Mouse (Mus musculus) heart, embryonic 16.5 days (tissue): ENCODE measurements at regions not wholly inside any gene's neighbourhood (a gene's known extent, or its start where the extent isn't known, plus 50 kb on each side); places are given as distances from the start of the nearest gene placed in this dataset.

ENCODE experiments used
- ATAC-seq: fragments of 200-750 bp; cut with Nextera tagmentation; replicated peaks from 2 replicates; pipeline ENCODE4 v1.8.0; 2017; ENCODE audit warnings: moderate number of reproducible peaks; ENCODE audit not compliant: insufficient read depth, low FRiP score; ENCODE audit errors: extremely low read depth
- H3K27ac ChIP-seq: fragments of 300-500 bp; sonication (generic); 2 replicates; pipeline ENCODE4 v1.5.1; 2014; ENCODE audit warnings: mild to moderate bottlenecking, low read length, control low read depth, moderate library complexity
- H3K27me3 ChIP-seq: fragments of 300-500 bp; sonication (generic); 2 replicates; pipeline ENCODE4 v1.6.1; 2014; ENCODE audit warnings: low read length, mixed read lengths; ENCODE audit not compliant: control insufficient read depth, insufficient read depth
- H3K36me3 ChIP-seq: fragments of 300-500 bp; sonication (generic); 2 replicates; pipeline ENCODE4 v1.6.1; 2014; ENCODE audit not compliant: control insufficient read depth, insufficient read depth
- H3K4me1 ChIP-seq: fragments of 300-500 bp; sonication (generic); 2 replicates; pipeline ENCODE4 v1.6.1; 2014; ENCODE audit warnings: low read length, mixed read lengths; ENCODE audit not compliant: control insufficient read depth, insufficient read depth
- H3K4me2 ChIP-seq: fragments of 300-500 bp; sonication (generic); 2 replicates; pipeline ENCODE4 v1.6.1; 2014; ENCODE audit warnings: low read depth, mild to moderate bottlenecking, control low read depth, low read length
- H3K4me3 ChIP-seq: fragments of 300-500 bp; sonication (generic); 2 replicates; pipeline ENCODE4 v1.5.1; 2014; ENCODE audit warnings: mild to moderate bottlenecking, control low read depth, low read length
- H3K9ac ChIP-seq: fragments of 300-500 bp; sonication (generic); 2 replicates; pipeline ENCODE4 v1.6.1; 2014; ENCODE audit warnings: low read length, control low read depth
- H3K9me3 ChIP-seq: fragments of 300-500 bp; sonication (generic); replicated peaks from 2 replicates; pipeline ENCODE4 v1.6.1; 2016; ENCODE audit warnings: low read length; ENCODE audit not compliant: control insufficient read depth
- WGBS: fragments of 180-500 bp; shearing (Covaris S2); extraction: QIAGEN DNeasy Blood & Tissue Kit; methylation state at CpG from one replicate; pipeline ENCODE4 v1.1.7; 2014; 5-methylcytosine and 5-hydroxymethylcytosine counted together

DNA sequence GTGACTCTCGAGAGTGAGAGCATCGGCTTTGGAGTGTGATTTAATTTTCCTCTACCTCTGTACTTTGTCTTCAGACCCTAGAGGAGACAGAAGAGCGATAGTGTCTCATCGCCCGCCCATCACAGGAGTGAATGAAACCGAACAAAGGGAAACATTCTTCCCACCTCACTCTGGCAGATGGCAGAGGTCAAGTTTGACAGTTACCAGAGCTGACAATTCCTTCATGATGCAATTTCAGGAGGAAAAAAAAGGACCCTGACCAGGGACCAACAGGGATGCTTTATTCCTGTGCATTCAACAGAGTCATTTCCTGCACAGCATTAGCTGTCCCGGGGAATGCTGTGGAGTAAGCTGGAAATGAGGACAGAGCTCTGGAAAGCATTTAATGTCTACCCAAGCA, 106.3 kb upstream of the Lyplal1 start:
- no peaks in the 10 kb centered on the region for H3K9me3 ChIP-seq
- no peak for ATAC-seq

DNA sequence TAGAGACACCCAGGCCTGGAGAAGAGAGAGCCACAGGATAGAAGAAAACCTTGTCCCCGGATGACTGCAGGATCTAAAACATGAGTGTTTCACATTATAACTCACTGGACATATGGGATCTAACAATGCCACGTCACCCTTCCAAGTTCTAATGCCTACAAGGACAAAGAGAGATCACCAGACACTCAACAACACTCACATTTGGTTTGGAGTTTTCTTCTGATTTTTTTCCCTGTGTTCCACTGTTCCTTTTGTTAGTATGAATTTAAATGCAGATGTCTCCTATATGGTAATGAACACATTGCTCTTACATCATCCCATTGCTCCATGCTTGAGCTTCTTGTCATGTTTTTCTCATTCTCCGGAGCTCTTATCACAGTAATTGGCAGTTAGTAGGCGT, 101.9 kb upstream of the Lyplal1 start:
- Histone ChIP-seq H3K4me2 (no peak overlapping the region), H3K27me3 (no peaks in the 10 kb centered on the region), H3K36me3 (no peaks in the 10 kb centered on the region), H3K27ac (no peak overlapping the region), H3K9ac (no peak overlapping the region), H3K9me3 (0 out of 2 replicates have a peak, but pooled peaks cover 4% of the 10 kb centered on the region), H3K4me3 (no peak overlapping the region), H3K4me1 (peaks cover 6% of the 10 kb centered on the region; the same call in 1 of the 2 replicates)
- 71% methylated on average over 4 of the region's 4 CpGs for WGBS
- ATAC-seq = no peak

More for the DNA sequence above, 106.3 kb upstream of the Lyplal1 start:
- Histone ChIP-seq H3K27me3 (no peaks in the 10 kb centered on the region), H3K9ac (no peak overlapping the region), H3K36me3 (no peaks in the 10 kb centered on the region), H3K27ac (peak overlapping the region; percentile 24; the same call in 1 of the 2 replicates), H3K4me2 (0 out of 2 replicates have a peak overlapping the region, but pooled peaks have one; percentile 15), H3K4me1 (peaks cover 10% of the 10 kb centered on the region), H3K4me3 (no peak overlapping the region)
- 25% methylated on average over 7 of the region's 7 CpGs for WGBS

DNA sequence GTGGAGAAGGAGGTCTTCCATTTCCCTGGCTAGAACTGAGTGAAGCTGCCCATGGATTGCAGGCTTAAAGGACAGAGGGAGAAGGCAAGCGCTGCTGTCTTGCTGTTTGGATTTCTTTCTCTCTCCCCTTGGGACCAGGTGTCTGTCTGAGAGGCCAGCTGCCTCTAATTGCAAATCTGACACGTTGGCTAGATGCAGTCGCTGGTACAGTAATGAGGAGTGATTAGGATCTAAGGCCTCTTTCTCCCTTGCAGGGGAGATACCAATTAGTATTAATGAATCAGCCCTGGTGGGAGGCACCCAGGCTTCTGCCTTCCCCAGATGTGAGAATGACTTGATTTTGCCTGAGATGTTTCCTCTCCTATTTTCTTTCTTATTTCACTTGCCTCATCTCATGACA, 100.1 kb upstream of the Lyplal1 start:
- no peak overlapping the region for H3K4me2 ChIP-seq
- peaks cover 9% of the 10 kb centered on the region; the same call in 1 of the 2 replicates for H3K9me3 ChIP-seq
- H3K9ac ChIP-seq = no peak overlapping the region
- ATAC-seq = no peak
- no peaks in the 10 kb centered on the region for H3K36me3 ChIP-seq
- no peaks in the 10 kb centered on the region for H3K4me1 ChIP-seq
- H3K4me3 ChIP-seq = no peak overlapping the region
- no peak overlapping the region for H3K27ac ChIP-seq
- 29% methylated on average over 3 of the region's 3 CpGs for WGBS
- H3K27me3 ChIP-seq = no peaks in the 10 kb centered on the region

DNA sequence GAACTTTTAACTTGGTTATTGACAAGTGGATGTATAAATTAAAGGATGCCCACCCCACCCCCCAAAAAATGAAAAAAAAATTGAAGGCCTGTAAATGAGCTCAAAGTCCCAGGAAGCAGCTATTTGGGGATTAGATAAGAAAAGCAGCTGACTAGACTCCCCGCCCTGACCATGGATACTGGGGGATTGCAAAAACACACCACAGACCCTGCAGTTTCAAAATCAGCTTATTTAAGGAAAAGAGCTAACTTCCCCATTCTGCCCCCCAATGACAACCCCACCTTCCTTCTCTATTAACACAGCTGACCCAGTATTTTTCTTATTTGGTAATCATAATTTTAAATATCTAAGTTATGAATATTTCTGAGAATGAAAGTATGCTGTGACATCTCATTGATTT, 87.0 kb upstream of the Lyplal1 start:
- H3K4me3 ChIP-seq = no peak overlapping the region
- H3K4me1 ChIP-seq = no peaks in the 10 kb centered on the region
- H3K9me3 ChIP-seq = no peaks in the 10 kb centered on the region
- no peaks in the 10 kb centered on the region for H3K27me3 ChIP-seq
- no peaks in the 10 kb centered on the region for H3K36me3 ChIP-seq
- no peak overlapping the region for H3K4me2 ChIP-seq
- H3K9ac ChIP-seq = no peak overlapping the region
- ATAC-seq = no peak
- 79% methylated on average over 1 of the region's 1 CpGs for WGBS
- no peak overlapping the region for H3K27ac ChIP-seq

DNA sequence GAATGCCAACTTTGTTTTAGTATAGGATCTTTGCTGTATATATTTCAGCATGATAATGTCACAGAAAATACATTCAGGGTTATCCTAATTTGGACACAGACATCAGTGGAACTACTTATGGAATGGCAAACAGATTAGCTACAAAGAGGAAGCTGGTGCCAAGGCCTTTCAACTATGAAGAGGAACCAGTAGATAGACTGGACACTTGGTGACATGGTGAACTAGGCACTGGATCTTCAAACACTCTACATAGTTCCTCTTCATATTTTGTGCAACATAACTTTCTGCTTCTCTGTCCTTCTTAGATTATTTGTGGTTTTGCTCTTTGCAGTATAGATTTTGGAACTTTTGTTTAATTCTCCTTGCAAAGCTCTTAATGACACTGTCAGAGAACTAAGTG, 85.4 kb upstream of the Lyplal1 start:
- Histone ChIP-seq H3K36me3 (no peaks in the 10 kb centered on the region), H3K27me3 (no peaks in the 10 kb centered on the region), H3K9ac (no peak overlapping the region), H3K9me3 (no peaks in the 10 kb centered on the region), H3K4me1 (no peaks in the 10 kb centered on the region), H3K4me3 (no peak overlapping the region), H3K27ac (no peak overlapping the region), H3K4me2 (no peak overlapping the region)
- ATAC-seq = no peak

DNA sequence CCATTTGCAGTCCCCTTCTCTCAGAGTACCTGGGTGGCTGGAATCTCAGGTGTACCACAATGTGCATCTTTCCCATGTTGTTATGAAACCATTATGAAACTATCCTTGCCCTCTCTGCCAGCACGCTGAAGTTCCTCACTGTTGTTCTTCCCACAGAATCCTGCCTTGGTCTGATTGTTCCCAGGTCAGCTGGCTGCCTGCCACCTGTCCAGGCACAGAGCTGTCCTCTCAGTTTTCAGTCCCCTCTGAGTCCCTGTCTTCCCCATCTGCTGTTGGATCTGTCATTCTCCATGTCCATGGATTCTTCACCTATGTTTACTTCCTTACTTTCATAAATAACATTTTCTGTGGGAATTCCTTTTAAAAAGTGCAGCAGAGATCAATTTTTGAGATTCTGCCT, 81.3 kb upstream of the Lyplal1 start:
- H3K9ac ChIP-seq = no peak overlapping the region
- H3K4me1 ChIP-seq = no peaks in the 10 kb centered on the region
- no peaks in the 10 kb centered on the region for H3K36me3 ChIP-seq
- no peak for ATAC-seq
- H3K4me2 ChIP-seq = no peak overlapping the region
- no peak overlapping the region for H3K4me3 ChIP-seq
- WGBS = 61% methylated on average over 1 of the region's 1 CpGs
- no peaks in the 10 kb centered on the region for H3K27me3 ChIP-seq
- H3K9me3 ChIP-seq = no peaks in the 10 kb centered on the region
- H3K27ac ChIP-seq = no peak overlapping the region

DNA sequence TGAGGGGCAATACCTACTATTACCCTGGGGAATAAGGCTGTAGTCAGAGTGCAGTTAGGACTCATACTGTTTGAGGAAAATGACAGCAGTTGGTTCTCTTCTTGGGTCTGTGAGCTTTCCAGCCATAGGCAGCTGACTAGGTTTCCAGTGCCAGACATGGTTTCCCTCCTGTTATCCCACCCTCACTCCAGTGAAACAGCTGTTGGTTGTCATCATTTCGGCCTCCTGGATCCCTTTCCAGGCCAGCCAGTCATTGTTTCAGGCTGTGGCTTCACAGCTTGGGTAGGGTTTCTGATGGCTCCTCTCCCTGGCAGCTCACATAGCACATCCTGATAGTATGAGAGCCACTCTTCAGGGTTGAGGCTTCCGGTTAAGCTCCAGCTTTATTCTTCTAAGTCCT, 79.9 kb upstream of the Lyplal1 start:
- no peak overlapping the region for H3K27ac ChIP-seq
- no peak overlapping the region for H3K9ac ChIP-seq
- no peaks in the 10 kb centered on the region for H3K4me1 ChIP-seq
- H3K4me2 ChIP-seq = no peak overlapping the region
- no peak overlapping the region for H3K4me3 ChIP-seq
- 68% methylated on average over 2 of the region's 2 CpGs for WGBS
- no peaks in the 10 kb centered on the region for H3K27me3 ChIP-seq
- ATAC-seq = no peak
- no peaks in the 10 kb centered on the region for H3K36me3 ChIP-seq
- H3K9me3 ChIP-seq = no peaks in the 10 kb centered on the region

DNA sequence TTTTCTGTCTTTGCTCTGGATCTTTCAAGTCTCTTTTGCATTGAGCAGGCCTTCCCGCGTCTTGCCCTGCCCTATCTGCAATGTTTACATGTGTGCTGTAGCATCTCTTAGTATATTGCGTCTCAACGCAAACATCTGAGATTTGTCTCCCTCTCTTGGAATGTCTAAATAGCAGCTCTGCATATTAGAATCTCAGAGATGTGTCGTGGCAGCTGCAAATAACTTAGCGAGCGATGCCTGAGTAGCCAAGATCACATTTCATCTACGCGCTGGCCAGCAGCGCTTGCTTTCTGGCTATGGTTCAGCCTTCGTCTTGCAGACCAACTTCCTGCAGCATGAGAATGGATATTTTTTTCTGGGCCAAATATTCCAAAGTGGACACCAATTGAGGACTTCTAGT, 72.3 kb upstream of the Lyplal1 start:
- Histone ChIP-seq H3K27me3 (no peaks in the 10 kb centered on the region), H3K27ac (no peak overlapping the region), H3K4me3 (no peak overlapping the region), H3K9ac (no peak overlapping the region), H3K4me2 (no peak overlapping the region), H3K9me3 (no peaks in the 10 kb centered on the region), H3K36me3 (no peaks in the 10 kb centered on the region), H3K4me1 (no peaks in the 10 kb centered on the region)
- 65% methylated on average over 11 of the region's 11 CpGs for WGBS
- ATAC-seq = no peak

DNA sequence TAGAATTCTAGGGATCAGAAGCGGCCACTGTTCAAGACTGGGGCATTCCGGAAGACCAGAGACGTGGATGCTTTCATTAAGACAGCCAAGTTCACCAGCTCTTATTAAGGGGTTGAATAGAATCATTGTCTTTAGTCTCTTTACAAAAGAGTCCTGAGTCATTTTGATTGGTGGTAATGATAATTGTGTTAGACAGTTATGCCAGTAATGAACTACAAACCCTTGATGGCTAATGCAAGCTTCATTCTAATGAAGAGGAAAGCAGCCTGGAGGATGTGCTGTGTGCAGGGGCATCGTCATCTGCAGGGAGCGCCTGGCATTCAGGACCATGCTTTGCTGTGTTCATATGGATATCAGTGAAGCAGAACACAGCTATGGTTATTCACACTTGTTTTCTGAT, 70.3 kb upstream of the Lyplal1 start:
- Histone ChIP-seq H3K27me3 (no peaks in the 10 kb centered on the region), H3K36me3 (no peaks in the 10 kb centered on the region), H3K9ac (no peak overlapping the region), H3K4me3 (no peak overlapping the region), H3K9me3 (no peaks in the 10 kb centered on the region), H3K4me2 (no peak overlapping the region), H3K4me1 (no peaks in the 10 kb centered on the region), H3K27ac (no peak overlapping the region)
- ATAC-seq = no peak
- WGBS = 87% methylated on average over 5 of the region's 5 CpGs

DNA sequence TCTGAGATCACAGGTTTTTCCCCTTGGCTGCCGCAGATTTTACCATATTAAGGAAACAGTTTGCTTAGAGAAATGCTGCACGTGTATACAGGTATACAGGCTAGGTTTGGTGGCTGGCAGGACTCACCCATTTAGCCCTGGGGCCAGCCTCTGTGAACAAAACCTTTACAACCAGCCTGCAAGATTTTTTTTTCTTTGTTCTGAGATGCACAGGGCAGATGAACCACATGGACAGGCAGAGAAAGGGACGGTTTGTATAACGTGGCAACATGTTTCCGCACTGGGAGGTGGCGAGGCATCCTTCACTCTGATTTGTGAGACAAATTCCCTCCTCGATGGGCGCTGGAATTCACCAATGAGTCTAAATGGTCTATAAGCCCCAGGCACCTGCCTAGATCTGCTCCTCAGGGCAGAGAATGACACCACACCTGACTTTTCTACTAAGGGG, 66.1 kb upstream of the Lyplal1 start:
- H3K36me3 ChIP-seq = no peaks in the 10 kb centered on the region
- peak overlapping the region; percentile 44; the same call in 1 of the 2 replicates for H3K4me2 ChIP-seq
- H3K4me3 ChIP-seq = no peak overlapping the region
- ATAC-seq = no peak
- no peaks in the 10 kb centered on the region for H3K27me3 ChIP-seq
- no peaks in the 10 kb centered on the region for H3K9me3 ChIP-seq
- no peak overlapping the region for H3K27ac ChIP-seq
- 79% methylated on average over 8 of the region's 8 CpGs for WGBS
- H3K4me1 ChIP-seq = no peaks in the 10 kb centered on the region
- H3K9ac ChIP-seq = no peak overlapping the region; the same call in 1 of the 2 replicates
